Mouse (Mus musculus) kidney, postnatal 0 days (tissue): ENCODE results near the gene Itpr2. TPM values are rescaled to one million over a fixed set of nuclear protein-coding genes. Genes with fewer than 3 reads are reported as not detected.

ENCODE experiments used
- ATAC-seq: fragments of 200-750 bp; cut with Nextera tagmentation; replicated peaks from 2 replicates; pipeline ENCODE4 v1.8.0; 2017; ENCODE audit warnings: low read depth, moderate number of reproducible peaks, moderate TSS enrichment, moderate library complexity; ENCODE audit not compliant: low FRiP score
- DNase-seq: peaks from one replicate; pipeline ENCODE4 v3.0.0-alpha.2; 2016; ENCODE audit warnings: low spot score
- H3K27ac ChIP-seq: fragments of 300-500 bp; sonication (generic); 2 replicates; pipeline ENCODE4 v1.5.1; 2014; ENCODE audit warnings: mild to moderate bottlenecking
- H3K27me3 ChIP-seq: fragments of 300-500 bp; sonication (generic); 2 replicates; pipeline ENCODE4 v1.6.1; 2014; ENCODE audit warnings: low read length, mixed read lengths; ENCODE audit not compliant: insufficient read depth
- H3K36me3 ChIP-seq: fragments of 300-500 bp; sonication (generic); 2 replicates; pipeline ENCODE4 v1.6.1; 2014; ENCODE audit warnings: low read length, mixed read lengths; ENCODE audit not compliant: insufficient read depth
- H3K4me1 ChIP-seq: fragments of 300-500 bp; sonication (generic); replicated peaks from 2 replicates; pipeline ENCODE4 v1.6.1; 2014; ENCODE audit warnings: antibody characterized with exemption, low read length, mixed read lengths; ENCODE audit not compliant: insufficient read depth
- H3K4me2 ChIP-seq: fragments of 300-500 bp; sonication (generic); 2 replicates; pipeline ENCODE4 v1.6.1; 2014; ENCODE audit warnings: mild to moderate bottlenecking, low read length, moderate library complexity, mixed read lengths
- H3K4me3 ChIP-seq: fragments of 300-500 bp; sonication (generic); replicated peaks from 2 replicates; pipeline ENCODE4 v1.5.1; 2014; ENCODE audit warnings: low read depth, low read length
- H3K9ac ChIP-seq: fragments of 300-500 bp; sonication (generic); 2 replicates; pipeline ENCODE4 v1.6.1; 2014; ENCODE audit warnings: low read depth, low read length
- H3K9me3 ChIP-seq: fragments of 300-500 bp; sonication (generic); replicated peaks from 2 replicates; pipeline ENCODE4 v1.6.1; 2016; ENCODE audit warnings: low read length, inconsistent platforms, mixed read lengths
- CTCF ChIP-seq: IDR thresholded peaks from 2 replicates; pipeline ENCODE4 v1.5.1; 2016; ENCODE audit warnings: antibody characterized with exemption, low read depth, mild to moderate bottlenecking, moderate library complexity
- WGBS: fragments of 180-500 bp; shearing (Covaris S2); extraction: QIAGEN DNeasy Blood & Tissue Kit; methylation state at CpG from one replicate; pipeline ENCODE4 v1.1.7; 2014; 5-methylcytosine and 5-hydroxymethylcytosine counted together
- polyA plus RNA-seq: library from polyadenylated mRNA; unstranded; fragments of >200 nt; fragmentation: Nextera tagmentation; extraction: Ambion mirVana; gene quantifications from 2 replicates; pipeline ENCODE4 v1.2.1, GENCODE M21; 2015

Gene Itpr2
- polyA plus RNA-seq, 1 experiment from 2014 or later, result 17.4 TPM

DNA sequence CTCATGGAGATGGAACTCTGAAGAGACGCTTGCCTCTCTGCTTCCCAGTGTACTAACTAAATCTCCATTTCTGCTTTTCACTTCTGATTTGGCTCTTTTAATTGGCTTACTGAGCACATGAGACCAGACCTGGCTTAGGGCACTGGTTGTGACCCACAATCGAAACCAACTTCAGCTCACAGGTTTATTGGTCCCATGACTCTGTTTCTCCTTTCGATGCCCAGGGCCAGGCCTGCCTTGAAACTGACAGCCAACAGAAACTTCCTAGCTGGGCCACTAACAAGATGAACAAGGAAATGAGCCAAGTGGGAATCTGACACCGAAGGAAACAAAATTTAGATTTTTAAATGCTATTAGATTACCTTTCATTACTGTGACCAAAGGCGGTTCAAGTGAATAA lies 105.8 kb downstream of the Itpr2 start:
- ATAC-seq, result no peak
- no peaks in the 10 kb centered on the region for H3K9me3 ChIP-seq
- H3K9ac ChIP-seq, result no peak overlapping the region
- H3K27ac ChIP-seq, result no peak overlapping the region
- no peak for DNase-seq
- TF ChIP-seq CTCF, result no peak
- H3K4me1 ChIP-seq, result no peaks in the 10 kb centered on the region
- H3K27me3 ChIP-seq, result no peaks in the 10 kb centered on the region
- no peak overlapping the region for H3K4me2 ChIP-seq
- WGBS, result 82% methylated on average over 5 of the region's 5 CpGs
- H3K36me3 ChIP-seq, result peaks cover 6% of the 10 kb centered on the region; the same call in 1 of the 2 replicates
- no peak overlapping the region for H3K4me3 ChIP-seq

DNA sequence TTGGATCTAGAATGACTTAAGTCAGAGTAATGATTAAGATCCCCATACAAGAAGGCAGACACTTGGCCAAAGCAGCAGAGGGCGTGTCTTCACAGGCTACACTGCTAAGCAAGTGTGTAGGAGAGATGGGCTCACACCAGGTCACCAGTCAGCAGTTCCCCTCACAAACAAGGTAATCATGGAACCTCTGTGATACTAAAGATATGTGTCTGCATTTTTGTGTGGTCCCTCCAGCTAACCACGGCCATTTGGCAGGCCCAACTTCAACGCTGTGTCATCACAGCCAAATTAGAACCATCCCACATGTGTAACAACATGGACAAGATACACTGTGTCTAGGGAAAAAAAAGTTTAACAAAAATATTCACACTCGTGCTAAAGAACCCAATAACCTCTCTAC lies 106.4 kb downstream of the Itpr2 start:
- no peak overlapping the region for H3K4me2 ChIP-seq
- H3K4me3 ChIP-seq, result no peak overlapping the region
- H3K36me3 ChIP-seq, result peaks cover 6% of the 10 kb centered on the region; the same call in 1 of the 2 replicates
- no peak for TF ChIP-seq CTCF
- DNase-seq, result no peak
- no peaks in the 10 kb centered on the region for H3K27me3 ChIP-seq
- H3K9ac ChIP-seq, result no peak overlapping the region
- H3K9me3 ChIP-seq, result no peaks in the 10 kb centered on the region
- WGBS, result 95% methylated on average over 4 of the region's 4 CpGs
- no peak overlapping the region for H3K27ac ChIP-seq
- no peaks in the 10 kb centered on the region for H3K4me1 ChIP-seq
- ATAC-seq, result no peak

DNA sequence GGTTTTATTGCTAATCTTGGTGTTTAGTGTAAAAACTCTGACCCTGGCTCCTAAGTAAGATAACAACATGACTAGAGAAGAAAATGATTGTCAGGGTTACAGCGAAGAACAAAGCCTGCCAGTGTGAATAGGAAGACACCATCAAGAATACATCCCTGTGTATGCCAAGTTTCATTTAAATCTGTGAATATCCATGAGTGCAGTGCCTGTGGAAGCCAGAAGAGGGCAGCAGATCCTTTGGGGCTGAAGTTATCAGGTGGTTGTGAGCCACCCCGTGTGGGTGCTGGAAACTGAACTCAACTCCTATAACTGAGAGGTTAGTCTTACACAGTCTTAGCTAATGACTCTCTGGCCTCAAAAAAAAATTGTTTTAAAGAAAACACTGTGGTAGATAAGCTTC lies 109.8 kb downstream of the Itpr2 start:
- Histone ChIP-seq H3K4me1 (no peaks in the 10 kb centered on the region), H3K9me3 (no peaks in the 10 kb centered on the region), H3K4me3 (no peak overlapping the region), H3K27ac (no peak overlapping the region), H3K9ac (no peak overlapping the region), H3K27me3 (no peaks in the 10 kb centered on the region), H3K36me3 (peaks cover 6% of the 10 kb centered on the region; the same call in 1 of the 2 replicates), H3K4me2 (no peak overlapping the region)
- WGBS, result 82% methylated on average over 2 of the region's 2 CpGs
- peak; percentile 44 for TF ChIP-seq CTCF
- DNase-seq (no peak), ATAC-seq (no peak)

DNA sequence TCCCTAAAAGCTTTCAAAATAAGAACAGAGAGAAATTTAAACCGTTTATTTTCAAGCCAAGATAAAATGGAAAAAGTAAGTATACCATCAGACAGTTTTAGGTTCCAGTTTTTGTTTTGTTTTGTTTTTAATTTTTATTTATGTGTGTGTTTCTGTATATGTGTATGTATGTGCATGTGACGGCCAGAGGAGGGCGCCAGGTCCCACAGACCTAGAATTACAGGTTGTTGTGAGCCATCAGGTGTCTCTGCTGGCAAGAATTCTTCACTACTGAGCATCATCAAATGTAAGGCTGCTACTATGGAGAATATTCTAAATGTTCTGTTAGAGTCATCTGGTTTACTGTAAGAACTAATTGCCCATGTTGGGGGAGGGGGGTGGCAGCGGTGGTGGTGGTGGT lies 111.9 kb downstream of the Itpr2 start:
- no peak overlapping the region for H3K4me2 ChIP-seq
- H3K4me3 ChIP-seq, result no peak overlapping the region
- DNase-seq (no peak), ATAC-seq (no peak)
- no peaks in the 10 kb centered on the region for H3K36me3 ChIP-seq
- no peak overlapping the region for H3K27ac ChIP-seq
- H3K9ac ChIP-seq, result no peak overlapping the region
- TF ChIP-seq CTCF, result peak; percentile 21; the same call in 1 of the 2 replicates
- H3K4me1 ChIP-seq, result no peaks in the 10 kb centered on the region
- H3K9me3 ChIP-seq, result no peaks in the 10 kb centered on the region
- H3K27me3 ChIP-seq, result no peaks in the 10 kb centered on the region
- 85% methylated on average over 4 of the region's 4 CpGs for WGBS

DNA sequence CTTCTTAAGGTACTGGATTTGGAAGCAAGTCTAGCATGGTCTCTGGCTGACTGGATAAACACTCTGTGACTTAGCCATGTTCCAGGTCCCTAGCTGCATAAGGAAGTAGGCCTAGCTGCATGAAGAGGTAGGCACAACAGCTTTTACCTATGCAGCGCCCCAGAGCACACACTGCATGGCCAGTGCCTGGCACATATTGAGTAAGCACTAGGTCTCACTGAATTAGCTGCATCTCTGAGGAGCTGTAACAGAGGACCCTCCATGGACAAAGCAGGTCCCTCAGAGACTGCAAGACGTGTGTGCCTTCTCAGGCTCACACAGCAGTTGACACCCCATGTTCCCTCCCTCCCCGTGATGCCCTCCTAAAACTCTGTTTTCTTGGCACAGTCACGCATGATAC lies 114.0 kb downstream of the Itpr2 start:
- no peaks in the 10 kb centered on the region for H3K9me3 ChIP-seq
- H3K27me3 ChIP-seq, result no peaks in the 10 kb centered on the region
- no peaks in the 10 kb centered on the region for H3K4me1 ChIP-seq
- no peak overlapping the region for H3K9ac ChIP-seq
- no peak for TF ChIP-seq CTCF
- H3K4me2 ChIP-seq, result no peak overlapping the region
- no peak overlapping the region for H3K4me3 ChIP-seq
- no peak overlapping the region for H3K27ac ChIP-seq
- ATAC-seq (no peak), DNase-seq (no peak)
- H3K36me3 ChIP-seq, result no peaks in the 10 kb centered on the region
- WGBS, result 86% methylated on average over 4 of the region's 4 CpGs

DNA sequence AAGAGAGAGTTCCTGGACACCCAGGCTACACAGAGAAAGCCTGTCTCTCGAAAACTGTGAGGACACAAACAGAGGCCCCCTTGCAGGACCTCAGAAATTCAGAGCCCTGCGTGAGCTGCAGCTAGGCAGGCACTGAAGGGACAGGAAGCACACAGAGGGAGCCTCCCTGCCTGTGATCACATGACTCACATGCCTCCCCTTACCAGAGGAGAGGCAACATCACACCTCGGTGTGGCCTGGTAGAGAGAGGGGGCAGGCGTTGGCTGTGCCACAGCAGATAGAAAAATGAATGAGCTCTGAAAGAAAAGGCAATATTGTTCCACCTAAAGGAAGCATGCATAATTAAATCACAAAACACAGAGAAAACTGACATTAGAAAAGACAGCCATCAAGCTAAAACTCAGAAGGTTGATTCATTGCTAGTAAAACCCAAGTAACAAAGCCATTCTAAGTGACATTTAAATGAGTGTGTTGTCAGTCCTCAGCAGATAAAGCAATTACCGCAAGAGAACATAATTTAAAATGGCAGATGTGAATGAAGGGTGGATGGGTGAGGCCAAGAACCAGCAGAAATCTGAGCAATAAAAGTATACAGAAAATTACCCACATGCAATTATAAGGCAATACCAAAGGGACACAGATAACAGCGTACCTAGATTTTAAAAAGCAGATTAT lies 114.8 kb downstream of the Itpr2 start:
- Histone ChIP-seq H3K36me3 (no peaks in the 10 kb centered on the region), H3K27me3 (no peaks in the 10 kb centered on the region), H3K4me3 (no peak overlapping the region), H3K9me3 (no peaks in the 10 kb centered on the region), H3K4me2 (no peak overlapping the region), H3K27ac (no peak overlapping the region), H3K4me1 (no peaks in the 10 kb centered on the region), H3K9ac (no peak overlapping the region)
- TF ChIP-seq CTCF, result no peak
- ATAC-seq, result no peak
- no peak for DNase-seq
- WGBS, result 36% methylated on average over 6 of the region's 6 CpGs

DNA sequence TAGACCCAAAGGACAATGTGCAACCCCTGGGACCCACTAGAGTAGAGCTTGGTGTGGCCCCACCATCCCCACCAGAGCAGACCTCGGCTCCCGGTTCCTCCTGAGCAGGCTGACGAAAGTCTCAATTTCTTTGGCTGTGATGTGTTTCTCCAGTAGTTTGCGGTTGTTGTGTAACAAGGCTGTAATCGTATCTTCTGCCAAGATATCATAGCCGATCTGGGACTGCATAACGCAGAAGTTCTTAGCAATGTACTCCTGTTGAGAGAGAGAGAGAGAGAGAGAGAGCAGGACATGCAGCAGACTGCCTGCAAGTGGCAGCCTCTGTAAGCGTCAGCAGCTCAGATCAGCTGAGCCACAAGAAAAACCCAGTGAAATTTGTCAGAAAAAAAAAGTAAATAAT lies 122.8 kb downstream of the Itpr2 start:
- Histone ChIP-seq H3K36me3 (0 out of 2 replicates have a peak, but pooled peaks cover 2% of the 10 kb centered on the region), H3K9ac (no peak overlapping the region), H3K4me1 (no peaks in the 10 kb centered on the region), H3K27me3 (no peaks in the 10 kb centered on the region), H3K4me2 (no peak overlapping the region), H3K9me3 (no peaks in the 10 kb centered on the region), H3K27ac (no peak overlapping the region), H3K4me3 (no peak overlapping the region)
- 84% methylated on average over 8 of the region's 8 CpGs for WGBS
- no peak for TF ChIP-seq CTCF
- ATAC-seq (no peak), DNase-seq (no peak)
